Mouse (Mus musculus) ES-E14 (cell line): ENCODE measurements around the gene Fnip1.

Experiments
- CHD2 ChIP-seq: IDR thresholded peaks from 2 replicates; pipeline ENCODE4 v1.6.1; 2014; ENCODE audit warnings: mild to moderate bottlenecking, low read depth, low read length, inconsistent platforms
- HCFC1 ChIP-seq: IDR thresholded peaks from 2 replicates; pipeline ENCODE4 v1.6.1; 2012; ENCODE audit warnings: low read length, inconsistent platforms, borderline replicate concordance; ENCODE audit not compliant: insufficient read depth

DNA sequence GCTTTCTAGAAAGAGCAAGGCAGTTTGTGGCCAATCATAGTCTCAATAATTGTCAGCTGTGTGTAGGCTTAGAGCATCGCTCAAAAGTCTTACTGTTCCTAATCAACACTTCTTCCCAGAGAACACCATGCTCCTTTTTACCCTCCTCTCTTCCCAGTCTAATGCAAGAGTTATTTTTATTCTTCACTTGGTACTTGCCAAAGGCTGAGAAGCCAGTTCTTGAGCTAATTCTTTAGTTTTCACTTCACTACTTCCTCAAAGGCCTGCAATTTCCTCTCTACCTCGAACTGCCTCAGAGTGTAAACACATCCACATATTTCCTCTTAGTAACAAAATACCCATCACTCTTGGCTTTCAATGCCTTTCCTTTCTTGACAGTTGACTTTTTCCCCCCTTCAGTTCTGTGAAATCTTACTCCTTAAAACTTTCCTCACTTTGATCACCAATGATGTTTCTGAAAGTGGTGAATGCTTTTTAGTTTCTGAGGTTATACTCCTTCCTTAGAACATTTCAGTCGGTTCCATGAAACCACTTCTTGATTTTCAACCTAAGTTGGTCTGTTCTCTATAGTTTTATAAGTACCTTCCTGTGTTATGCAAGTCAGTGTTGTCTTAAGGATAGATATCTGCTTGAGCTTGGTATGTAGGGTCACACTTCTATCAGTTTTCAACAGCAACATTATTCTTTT, 26.7 kb downstream of the Fnip1 start:
- TF ChIP-seq HCFC1, result no peak
- TF ChIP-seq CHD2, result no peak
